Mouse (Mus musculus): ENCODE data around the gene Bank1.
"Not testable (repeated sequence)": the region's sequence is repeated elsewhere in the genome, so short reads cannot be mapped to it uniquely, and the experiment has no call there.

Gene Bank1

DNA sequence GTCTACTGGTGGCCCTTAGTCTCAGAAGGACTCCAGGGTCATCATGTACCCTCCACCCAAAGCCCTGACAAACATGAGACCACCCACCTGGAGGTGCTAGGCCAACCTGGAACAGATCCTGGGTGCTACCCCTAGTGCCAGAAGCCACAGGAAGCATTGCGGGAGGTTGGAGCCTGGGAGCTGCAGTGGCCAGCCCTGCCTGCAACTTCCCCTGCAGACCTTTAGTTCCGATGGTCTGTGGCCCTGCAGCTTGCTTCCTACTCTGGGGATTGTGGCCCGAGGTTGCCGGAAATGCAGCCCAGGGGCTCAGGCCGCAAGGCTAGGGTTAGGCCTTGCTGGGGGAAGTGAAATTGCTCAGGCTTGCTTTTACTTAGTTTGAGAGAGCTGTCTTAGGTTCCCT, at the start of gene Bank1:
Gene Bank1 (minus strand): TSS at position 284 of the 400 bp plus-strand sequence.
- no peak for DNase-seq (ENCODE audit: low spot score in 2 of 2)

DNA sequence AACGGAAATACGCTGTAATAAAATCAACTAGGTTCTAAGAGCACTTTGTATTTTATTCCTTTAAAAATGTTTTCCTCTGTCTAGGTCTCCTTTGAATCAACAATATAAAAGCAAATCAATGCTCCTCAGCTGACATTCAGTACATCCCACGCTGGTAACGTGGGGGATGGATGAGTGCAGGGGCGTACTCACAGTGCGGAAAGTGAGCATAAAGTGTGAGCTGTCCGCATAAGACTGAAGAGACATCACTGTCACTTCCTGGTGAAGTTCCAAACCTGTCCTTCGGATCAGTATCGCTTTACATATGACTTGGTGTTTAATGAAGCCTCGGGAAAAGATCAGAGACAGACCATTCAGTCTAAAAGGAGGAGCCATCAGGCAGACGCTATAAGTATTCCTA, 44.0 kb upstream of the Bank1 start:
- no peak for DNase-seq (ENCODE audit: low spot score in 2 of 2)

DNA sequence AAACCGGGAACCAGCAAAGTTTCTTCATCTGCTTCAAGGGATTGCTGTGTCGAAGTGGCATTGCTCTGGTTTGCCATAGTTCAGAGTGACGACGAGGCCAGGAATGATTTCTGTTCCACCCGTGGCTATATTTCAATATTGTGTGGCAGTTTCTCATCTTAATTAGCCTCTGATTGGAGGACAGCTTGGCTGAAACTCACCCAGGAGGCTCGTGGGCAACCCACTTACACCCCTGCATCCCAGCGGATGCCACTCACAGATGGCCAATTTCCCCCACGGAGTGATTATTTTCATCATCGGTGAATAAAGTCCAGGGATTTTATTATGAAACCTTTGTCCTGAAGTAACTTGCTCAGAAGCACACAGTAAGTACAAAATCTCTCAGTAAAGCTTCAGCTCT, 43.6 kb upstream of the Bank1 start:
- DNase-seq (ENCODE audit: low spot score in 2 of 2): no peak

DNA sequence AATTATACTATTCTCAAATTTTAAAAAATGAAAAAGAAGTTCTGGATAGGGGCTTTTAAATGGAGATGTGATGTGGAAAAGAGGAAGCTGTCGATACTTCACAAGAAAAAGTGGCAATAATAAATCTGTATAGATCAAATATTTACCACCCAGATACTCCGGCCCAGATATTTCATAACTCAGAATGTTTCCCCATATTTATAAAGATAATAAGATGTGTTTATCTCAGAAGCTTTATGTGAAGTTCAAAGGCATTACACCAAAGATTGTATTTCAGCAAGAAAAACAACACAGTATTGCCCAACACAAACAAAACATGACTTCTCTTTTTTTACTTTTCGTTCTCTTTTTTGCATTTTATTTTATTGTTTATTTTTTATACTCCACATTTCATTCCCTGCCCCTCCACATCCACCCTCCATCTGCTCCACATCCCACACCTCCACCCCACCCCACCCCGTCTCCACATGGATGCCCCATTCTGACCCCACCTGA, 42.7 kb upstream of the Bank1 start:
- DNase-seq (ENCODE audit: low spot score in 2 of 2): no peak

DNA sequence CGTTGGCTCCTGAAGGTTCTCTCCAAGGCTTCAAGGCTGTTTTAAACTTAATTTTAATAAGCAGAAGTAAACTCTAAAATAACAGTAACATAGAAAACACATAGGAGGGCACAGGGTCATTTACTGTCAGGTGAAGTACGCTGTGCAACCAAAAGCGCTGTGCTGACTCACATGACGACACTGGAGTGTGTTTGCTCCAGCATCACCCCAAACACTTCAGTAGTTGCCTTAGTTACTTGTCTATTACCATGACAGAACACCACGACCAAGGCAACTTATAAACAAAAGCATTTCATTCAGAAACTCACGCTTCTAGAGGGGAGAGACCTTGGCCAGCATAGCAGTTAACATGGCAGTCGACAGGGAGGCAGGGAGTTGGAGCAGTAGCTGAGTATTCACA, 23.8 kb upstream of the Bank1 start:
- no peak for DNase-seq (ENCODE audit: low spot score in 2 of 2)

DNA sequence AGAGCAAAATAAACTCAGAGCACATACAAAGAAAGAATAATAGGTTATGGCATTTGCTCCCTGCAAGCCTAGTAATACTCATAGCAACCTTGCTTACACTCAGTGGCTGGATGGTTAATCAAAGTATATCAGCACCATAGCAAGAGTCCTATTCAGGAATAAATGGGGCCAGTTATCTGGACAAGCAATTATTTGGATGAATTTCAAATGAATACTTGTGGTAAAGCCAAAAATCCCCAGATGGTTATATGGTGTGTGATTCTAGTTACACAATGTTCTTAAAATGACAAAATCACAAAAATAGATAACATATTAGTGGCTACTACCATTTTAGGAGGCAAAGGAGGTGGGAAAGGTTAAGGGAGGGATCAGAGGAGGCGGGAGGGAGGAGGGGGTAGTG, 22.7 kb upstream of the Bank1 start:
- DNase-seq (ENCODE audit: low spot score in 2 of 2): no peak

DNA sequence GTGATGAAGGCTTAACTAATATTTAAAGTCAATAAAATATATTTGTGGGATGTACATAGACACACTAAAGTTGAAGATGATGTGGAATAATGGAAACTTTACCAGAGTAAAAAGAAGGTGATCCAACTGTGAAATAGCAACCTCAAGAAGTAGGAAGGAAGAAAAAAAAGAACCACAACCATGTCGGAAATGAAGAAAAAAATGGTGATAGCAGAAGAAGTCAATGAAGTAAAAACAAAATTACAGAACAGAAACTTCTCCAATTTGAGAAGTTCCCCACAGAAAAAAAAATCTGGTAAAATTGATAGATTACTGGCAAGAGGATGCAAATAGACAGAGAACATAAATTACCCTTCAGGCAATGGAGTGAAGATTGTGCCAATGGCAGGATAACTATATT, 21.4 kb upstream of the Bank1 start:
- DNase-seq (ENCODE audit: low spot score in 2 of 2): no peak

DNA sequence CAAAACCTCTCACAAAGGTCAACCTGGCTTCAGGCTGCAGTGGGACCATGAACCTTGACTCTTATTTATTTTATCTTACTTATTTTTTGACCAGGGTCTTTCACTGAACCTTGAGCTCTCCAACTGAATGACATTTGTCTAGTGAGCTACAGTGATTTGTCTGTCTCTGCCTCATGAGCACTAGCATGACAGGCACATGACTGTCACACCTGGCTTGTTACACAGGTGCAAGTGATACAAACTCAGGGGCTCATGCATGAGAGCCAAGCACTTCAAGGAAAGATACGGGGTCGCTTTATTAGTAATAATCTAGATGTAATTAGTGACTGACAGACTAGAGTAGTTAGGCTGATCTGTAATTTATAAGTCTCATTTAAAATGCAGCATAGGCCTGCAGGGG, 16.0 kb upstream of the Bank1 start:
- DNase-seq (ENCODE audit: low spot score in 2 of 2): no peak

DNA sequence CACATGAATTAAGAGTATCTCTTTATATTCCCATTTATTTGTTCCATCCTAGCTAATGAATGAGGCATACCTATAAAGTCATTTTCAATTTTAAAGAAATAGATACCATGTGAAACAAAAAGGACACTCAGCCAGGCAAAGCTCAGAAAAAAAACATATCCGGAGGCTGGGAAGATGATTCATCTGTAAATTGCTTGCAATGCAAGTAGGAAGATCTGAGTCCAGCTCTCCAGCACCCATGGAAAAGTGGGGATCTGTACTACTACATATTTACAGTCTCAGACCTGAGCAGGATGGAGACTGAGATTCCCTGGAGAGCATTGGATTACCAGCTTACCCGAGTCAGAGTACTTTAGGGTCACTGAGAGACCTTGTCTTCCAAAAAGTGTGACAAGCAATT, 14.0 kb upstream of the Bank1 start:
- no peak for DNase-seq (ENCODE audit: low spot score in 2 of 2)

DNA sequence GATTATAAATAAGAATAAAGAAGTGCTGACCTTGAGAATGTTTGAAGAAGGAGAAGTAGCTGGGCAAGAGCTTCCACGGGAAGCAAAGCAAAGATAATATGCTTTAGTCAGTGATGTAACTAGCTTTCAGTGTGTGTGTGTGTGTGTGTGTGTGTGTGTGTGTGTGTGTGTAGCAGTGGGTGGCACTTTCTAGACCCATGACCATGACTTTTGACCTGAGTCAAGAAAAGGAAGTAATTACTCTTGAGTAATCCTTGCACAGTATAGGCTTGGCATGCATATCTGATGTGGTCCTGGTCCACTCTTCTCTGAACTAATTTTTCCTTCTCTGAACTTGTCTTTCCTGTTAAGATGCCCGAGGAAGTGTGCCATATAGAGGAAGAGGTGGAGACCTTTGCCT, 5.3 kb upstream of the Bank1 start:
- DNase-seq (ENCODE audit: low spot score in 2 of 2): no peak

DNA sequence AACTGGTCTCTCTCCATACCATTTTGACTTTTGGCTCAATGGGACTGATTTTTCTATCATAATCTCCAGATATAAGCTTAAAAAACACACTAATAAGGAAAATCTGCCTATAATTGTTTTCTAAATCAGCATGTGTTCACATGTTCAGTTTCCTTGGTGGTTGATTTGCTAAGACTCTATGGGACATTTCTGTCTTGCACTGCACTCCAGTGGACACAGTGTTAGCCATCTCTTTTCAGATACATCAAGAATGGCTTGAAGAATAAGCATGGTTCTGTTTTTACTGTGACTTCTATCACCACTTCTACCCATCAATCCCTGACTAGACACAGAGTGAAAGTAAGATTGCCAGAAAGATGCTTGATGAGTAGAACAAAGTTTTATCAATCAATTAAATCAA, 4.2 kb upstream of the Bank1 start:
- no peak for DNase-seq (ENCODE audit: low spot score in 2 of 2)

DNA sequence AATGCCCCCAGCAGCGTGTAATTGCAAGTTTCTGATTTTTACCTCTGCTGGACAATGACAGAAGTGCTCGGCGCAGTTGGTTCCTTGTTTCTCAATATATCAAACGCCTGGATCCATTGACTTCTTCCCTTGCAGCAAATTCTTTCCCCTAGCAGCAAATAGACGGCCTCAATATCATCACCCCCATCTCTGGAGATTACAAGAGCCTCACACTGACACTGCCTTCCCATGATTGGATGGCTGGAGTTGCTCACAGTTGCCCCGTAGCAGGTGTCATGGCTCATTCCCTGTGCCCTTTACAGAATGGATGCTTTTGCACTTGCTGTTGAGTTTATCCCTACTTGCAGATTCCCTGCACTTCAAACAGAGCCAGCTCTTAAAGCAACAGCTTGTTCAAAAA, 3.3 kb upstream of the Bank1 start:
- DNase-seq (ENCODE audit: low spot score in 2 of 2): no peak

DNA sequence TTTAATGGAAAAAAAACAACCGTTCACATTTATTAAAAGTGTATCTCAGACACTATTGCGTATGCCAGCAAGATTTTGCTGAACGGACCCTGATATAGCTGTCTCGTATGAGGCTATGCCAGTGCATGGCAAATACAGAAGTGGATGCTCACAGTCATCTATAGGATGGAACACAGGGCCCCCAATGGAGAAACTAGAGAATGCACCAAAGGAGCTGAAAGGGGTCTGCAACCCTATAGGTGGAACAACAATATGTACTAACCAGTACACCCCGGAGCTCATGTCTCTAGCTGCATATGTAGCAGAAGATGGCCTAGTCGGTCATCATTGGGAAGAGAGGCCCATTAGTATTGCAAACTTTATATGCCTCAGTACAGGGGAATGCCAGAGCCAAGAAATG, 1.1 kb downstream of the Bank1 start:
- not testable (repeated sequence) for DNase-seq (ENCODE audit: low spot score in 2 of 2)

DNA sequence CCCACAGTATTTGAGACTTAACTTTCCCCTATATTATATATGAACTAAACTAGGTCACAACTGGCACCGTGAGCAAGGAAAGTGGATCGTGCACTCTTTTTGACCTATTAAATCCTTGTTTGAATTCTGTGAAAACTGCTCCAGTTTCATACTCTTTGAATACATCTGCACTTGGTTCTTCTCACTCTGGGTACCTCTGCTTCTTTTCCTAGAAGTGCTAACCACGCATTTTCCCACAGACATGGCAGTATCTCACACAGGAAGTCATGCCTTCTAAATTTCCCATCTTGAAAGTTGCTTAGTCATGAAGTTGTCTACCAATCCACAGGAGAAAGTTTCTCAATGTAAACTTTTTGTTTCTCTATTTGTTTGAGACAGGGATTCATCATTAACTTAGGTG, 3.9 kb downstream of the Bank1 start:
- no peak for DNase-seq (ENCODE audit: low spot score in 2 of 2)

DNA sequence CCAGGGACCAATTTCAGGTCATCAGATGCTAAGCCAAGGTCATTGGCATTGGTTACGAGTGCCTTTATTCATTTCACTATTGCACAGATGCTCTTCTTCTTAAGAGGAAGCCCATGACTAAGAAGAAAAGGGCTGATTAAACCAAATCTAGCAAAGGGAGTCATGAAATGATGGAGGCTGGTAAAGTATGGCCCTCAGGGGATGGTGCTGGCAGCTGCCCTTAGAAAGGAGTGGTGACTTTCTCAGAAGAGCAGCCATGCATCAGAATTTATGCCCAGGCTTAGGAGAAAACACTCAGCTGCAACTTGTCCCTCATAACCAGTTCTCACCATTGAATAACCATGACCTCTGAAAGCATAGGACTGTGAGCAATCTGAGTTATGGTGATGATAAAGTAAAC, 17.4 kb downstream of the Bank1 start:
- no peak for DNase-seq (ENCODE audit: low spot score in 2 of 2)

DNA sequence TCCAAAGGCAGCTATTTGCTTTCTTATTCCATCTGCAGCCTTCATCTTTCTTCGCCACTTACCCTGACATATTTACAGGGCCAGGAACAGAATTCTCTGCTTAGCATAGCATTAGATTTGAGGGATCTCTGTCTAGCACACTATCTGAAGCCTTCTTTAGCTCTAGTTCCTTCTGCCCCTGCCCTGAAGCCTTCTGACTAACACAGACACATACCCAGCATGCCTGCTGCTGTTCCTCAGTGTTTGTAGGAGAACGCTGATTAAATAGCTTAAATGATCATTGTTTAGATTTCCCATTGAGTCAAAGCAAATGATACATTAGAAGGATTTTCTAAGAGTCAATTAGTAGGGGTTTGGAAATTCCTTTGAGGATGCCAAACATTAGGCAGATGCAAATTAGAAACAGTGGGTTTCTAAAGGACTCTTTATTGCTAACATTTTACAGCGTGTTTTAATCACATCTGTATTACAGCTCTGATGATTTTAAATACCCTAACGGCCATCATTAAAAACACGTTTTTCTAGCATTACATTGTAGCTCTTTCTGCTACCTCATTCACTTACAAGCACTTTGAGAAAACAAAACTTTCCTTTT, 19.2 kb downstream of the Bank1 start:
- DNase-seq (ENCODE audit: low spot score in 2 of 2): no peak

DNA sequence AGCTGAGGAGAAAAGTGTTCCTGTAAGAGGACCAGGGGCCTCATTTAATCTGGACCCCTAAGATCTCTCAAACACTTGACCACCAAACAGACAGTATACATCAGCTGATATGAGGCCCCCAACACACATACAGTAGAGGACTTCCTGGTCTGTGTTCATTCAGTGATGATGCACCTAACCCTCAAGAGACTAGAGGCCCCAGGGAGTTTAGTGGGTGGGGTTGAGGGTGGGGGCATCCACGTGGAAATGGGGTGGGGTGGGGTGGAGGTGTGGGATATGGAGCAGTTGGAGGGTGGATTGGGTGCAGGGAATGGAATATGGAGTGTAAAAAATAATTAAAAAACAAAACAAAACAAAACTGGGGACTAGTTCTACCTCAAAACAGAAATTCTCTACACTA, 23.3 kb downstream of the Bank1 start:
- DNase-seq (ENCODE audit: low spot score in 2 of 2): no peak

DNA sequence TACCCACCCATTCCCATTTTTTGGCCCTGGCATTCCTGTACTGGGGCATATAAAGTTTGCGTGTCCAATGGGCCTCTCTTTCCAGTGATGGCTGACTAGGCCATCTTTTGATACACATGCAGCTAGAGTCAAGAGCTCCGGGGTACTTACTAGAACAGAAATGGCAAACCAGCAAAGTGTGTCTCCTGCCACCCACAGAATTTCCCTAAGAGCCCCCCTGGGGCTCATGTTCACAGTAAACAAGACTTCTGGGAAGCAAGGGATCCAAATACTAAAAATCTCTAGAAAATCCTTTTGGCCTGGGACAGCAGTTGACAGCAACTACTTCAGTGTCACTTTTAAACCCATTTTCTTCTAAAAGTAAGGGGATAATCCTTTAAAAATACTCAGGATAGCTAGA, 25.1 kb downstream of the Bank1 start:
- DNase-seq (ENCODE audit: low spot score in 2 of 2): not testable (repeated sequence)

DNA sequence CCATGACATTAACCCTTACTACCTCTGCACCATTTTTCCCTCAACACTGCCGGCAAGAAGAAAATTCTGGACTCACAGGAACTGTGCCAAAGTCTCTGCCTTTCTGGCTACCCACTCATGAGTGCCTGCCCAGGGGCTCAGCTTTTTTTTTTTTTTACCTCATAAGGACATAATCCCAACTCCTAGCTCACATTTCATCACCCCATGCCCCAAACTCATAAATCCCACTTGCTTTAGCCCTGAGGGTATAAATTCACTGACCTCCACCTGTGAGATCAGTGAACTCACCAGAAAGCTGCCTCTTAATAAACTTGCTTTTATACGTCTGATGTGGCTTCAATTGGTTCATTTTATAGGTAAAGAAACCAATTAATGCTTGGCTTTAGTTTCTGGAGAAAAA, 28.5 kb downstream of the Bank1 start:
- no peak for DNase-seq (ENCODE audit: low spot score in 2 of 2)

DNA sequence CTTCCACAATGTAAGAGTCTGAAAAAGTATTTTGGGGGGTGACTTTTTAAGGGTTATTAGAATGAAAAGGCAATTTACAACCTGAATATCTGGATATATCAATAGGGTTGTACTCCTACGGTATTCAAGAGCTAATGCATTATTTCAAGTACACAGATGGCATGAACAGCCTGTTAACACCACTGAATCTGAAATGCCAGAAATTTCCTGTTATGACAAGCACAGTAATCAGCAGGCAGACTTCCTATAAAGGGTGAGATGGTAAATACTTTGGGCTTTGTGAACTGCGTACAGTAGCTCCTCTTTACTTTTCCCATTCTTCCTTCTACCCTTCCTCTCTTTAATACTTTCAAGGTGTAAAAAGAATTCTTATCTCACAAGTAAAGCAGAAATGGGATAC, 30.6 kb downstream of the Bank1 start:
- DNase-seq (ENCODE audit: low spot score in 2 of 2): no peak

DNA sequence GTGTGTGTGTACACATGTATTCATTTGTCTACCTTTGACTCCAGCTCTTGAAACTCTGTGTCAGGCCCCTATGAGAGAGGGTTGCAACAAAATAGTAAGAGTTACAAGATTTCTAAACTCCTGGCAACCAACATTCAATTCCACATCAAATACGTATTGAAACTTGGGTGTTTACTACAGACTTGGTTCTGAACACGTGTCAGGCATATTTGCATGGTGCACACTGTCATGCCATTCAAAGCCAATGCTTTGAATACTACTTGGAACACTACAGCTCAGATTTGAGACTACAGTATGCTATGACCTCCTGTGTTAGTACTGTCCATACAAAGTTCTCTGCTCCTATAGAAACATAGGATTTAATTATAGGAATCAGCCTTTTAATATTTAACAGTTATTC, 38.0 kb downstream of the Bank1 start:
- no peak for DNase-seq (ENCODE audit: low spot score in 2 of 2)

DNA sequence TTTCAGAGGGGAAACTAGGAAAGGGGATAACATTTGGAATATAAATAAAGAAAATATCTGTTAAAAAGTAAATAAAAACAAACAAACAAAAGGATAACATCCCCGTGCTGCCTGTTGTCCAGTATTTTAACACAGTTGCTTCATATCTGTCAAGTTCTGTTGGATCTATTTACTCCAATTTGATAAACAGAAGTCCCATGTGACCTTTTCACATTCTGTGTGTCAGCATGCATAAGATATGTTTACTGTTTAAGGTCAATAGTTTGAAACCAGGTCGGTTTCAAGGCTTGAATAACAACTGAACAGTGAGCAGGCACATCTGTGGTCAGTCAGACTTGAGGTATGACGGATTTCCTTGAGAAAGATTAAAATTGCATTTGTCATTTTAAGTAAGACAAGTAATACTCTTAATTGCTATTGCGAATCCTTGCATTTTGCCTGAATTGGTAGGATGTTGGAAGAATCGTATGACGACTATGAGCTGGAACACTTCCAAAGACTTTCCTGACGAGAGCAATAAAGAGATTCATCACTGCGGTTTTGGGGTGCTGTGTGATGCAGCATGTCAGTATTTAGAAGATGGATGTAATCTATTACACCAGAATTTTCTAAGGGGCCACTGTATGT, 60.8 kb downstream of the Bank1 start:
- no peak for DNase-seq (ENCODE audit: low spot score in 2 of 2)

DNA sequence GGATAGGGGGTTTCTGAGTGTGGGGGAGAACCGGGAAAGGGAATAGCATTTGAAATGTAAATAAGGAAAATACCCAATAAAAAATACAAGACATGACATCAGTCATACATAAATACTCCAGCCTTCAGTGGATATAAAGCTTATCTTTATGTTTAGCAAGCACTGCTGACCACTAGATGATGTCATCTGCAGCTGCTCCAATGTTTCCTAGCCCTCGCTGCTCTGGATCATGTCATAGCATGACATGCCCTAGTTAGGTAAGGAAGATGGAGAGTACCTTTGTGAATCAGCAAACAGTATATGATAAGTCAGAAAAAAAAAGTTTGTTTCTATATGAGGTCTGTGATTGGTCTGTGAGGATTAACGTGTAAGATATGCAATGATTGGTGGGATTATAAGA, 68.1 kb downstream of the Bank1 start:
- no peak for DNase-seq (ENCODE audit: low spot score in 2 of 2)

DNA sequence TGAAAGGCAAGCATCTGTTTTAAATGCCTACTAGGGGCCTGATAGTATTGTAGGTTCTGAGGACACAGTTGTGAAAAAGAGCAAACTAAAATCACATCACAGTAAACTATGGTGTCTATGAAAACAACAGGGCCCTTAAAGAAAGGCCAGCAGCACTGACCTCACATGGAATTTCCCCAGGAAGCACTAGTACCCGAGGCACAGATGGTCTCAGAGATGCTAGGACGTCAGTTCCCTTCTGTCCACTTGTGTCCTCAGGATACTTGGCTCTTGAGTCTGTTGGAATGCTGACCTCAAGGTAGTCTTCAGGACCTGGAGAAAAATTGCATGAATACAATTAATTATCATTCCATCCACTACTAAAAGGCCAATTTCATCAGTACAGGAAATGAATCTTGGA, 71.2 kb downstream of the Bank1 start:
- no peak for DNase-seq (ENCODE audit: low spot score in 2 of 2)

Data from cerebellum, postnatal 4 days (tissue).